Mouse (Mus musculus) heart, embryonic 14.5 days (tissue): ENCODE measurements around the gene Med13l. TPM values are rescaled to one million over a fixed set of nuclear protein-coding genes. Genes with fewer than 3 reads are reported as not detected.

Source experiments
- ATAC-seq: fragments of 200-750 bp; cut with Nextera tagmentation; 2 replicates; pipeline ENCODE4 v1.8.0; 2017; ENCODE audit warnings: low read depth, moderate TSS enrichment; ENCODE audit not compliant: insufficient number of reproducible peaks, insufficient read depth, low FRiP score
- H3K27ac ChIP-seq, 2 experiments: fragments of 200-500 bp in 1 of 2; fragments of 300-500 bp in 1 of 2; sonication (generic) in 1 of 2; replicated peaks in 1 of 2; 2 replicates each; pipeline ENCODE4 v1.5.1; 2012 to 2014; ENCODE audit warnings: low read depth in 2 of 2, low read length in 2 of 2, control low read depth in 1 of 2, mild to moderate bottlenecking in 1 of 2, mixed read lengths in 1 of 2; ENCODE audit not compliant: control insufficient read depth in 1 of 2, insufficient read depth in 1 of 2
- H3K27me3 ChIP-seq: fragments of 300-500 bp; sonication (generic); 2 replicates; pipeline ENCODE4 v1.6.1; 2014; ENCODE audit warnings: mild to moderate bottlenecking, low read length, control low read depth; ENCODE audit not compliant: control insufficient read depth, insufficient read depth
- H3K36me3 ChIP-seq: fragments of 300-500 bp; sonication (generic); 2 replicates; pipeline ENCODE4 v1.6.1; 2014; ENCODE audit warnings: mild to moderate bottlenecking, control low read depth, low read length, mixed read lengths; ENCODE audit not compliant: control insufficient read depth, insufficient read depth
- H3K4me1 ChIP-seq, 2 experiments: fragments of 200-500 bp in 1 of 2; fragments of 300-500 bp in 1 of 2; sonication (generic) in 1 of 2; 2 replicates each; pipeline ENCODE4 v1.6.1; 2012 to 2014; ENCODE audit warnings: low read length in 2 of 2, control low read depth in 1 of 2, mixed read lengths in 1 of 2; ENCODE audit not compliant: control insufficient read depth in 2 of 2, insufficient read depth in 2 of 2
- H3K4me2 ChIP-seq: fragments of 300-500 bp; sonication (generic); 2 replicates; pipeline ENCODE4 v1.6.1; 2014; ENCODE audit warnings: mild to moderate bottlenecking, low read length
- H3K4me3 ChIP-seq, 2 experiments: fragments of 200-500 bp in 1 of 2; fragments of 300-500 bp in 1 of 2; sonication (generic) in 1 of 2; 2 replicates each; pipeline ENCODE4 v1.5.1; 2012 to 2014; ENCODE audit warnings: low read length in 2 of 2, mild to moderate bottlenecking in 2 of 2, control low read depth in 1 of 2, low read depth in 1 of 2, moderate library complexity in 1 of 2; ENCODE audit not compliant: control insufficient read depth in 1 of 2, insufficient read depth in 1 of 2
- H3K9ac ChIP-seq: fragments of 300-500 bp; sonication (generic); 2 replicates; pipeline ENCODE4 v1.6.1; 2014; ENCODE audit warnings: mild to moderate bottlenecking, low read length
- H3K9me3 ChIP-seq: fragments of 300-500 bp; sonication (generic); 2 replicates; pipeline ENCODE4 v1.6.1; 2016; ENCODE audit warnings: low read length, control low read depth; ENCODE audit not compliant: control insufficient read depth
- WGBS: fragments of 180-500 bp; shearing (Covaris S2); extraction: QIAGEN DNeasy Blood & Tissue Kit; methylation state at CpG from one replicate; pipeline ENCODE4 v1.1.7; 2014; 5-methylcytosine and 5-hydroxymethylcytosine counted together
- polyA plus RNA-seq: library from polyadenylated mRNA; unstranded; fragments of >200 nt; fragmentation: Nextera tagmentation; extraction: Ambion mirVana; gene quantifications from 2 replicates; pipeline ENCODE4 v1.2.1, GENCODE M21; 2014

Med13l gene
- polyA plus RNA-seq, 1 experiment from 2014 or later: 9.0 TPM

DNA sequence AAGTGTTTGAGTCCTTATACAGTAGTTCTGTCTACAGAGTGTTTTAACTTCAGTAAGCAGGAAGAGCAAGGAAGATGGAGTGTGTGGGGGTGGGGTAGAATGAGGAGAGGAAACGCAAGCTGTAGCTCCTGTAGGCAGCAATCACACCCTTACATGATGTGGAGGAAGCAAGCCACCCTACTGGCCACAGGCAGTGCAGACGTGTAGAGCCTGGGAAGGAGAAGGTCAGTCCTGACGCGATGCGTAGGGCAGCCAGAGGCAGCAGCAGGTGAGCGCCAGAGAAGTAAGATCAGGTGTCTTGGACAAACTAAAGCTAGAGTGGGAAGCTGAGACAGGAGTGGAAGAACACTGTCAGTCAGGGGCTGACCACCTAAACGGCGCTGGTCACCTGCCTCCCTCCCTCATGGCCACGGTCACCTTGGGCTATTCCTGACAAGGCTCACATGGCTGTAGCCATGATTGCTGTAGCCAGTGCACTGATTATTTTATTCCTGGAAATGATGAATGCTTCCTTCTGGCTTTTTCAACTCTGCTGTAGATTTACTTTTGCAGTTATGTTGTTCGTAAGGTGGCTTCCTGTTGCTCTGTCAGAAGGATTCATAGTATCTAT, 84.8 kb downstream of the Med13l start:
- ATAC-seq: no peak

DNA sequence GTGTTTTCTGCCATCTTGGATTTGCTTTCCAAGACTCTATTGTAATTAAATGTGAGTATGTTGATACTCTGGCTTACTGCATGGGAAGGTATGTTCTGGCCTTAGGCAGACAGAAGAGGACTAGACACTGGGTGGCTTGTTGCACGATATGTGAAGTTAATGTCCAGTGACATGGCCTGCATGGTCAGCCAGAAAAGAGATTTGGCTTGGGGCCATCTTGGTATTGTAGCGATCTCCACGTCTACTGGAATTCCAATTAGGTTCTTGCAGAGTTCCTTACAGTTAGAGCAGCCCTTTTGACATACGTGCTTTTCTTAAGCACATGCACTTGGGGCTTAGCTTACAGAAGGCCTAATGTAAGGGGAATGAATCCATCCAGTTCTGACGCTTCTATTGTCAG, 86.4 kb downstream of the Med13l start:
- H3K27me3 ChIP-seq: no peaks in the 10 kb centered on the region
- no peaks in the 10 kb centered on the region for H3K36me3 ChIP-seq
- no peak overlapping the region for H3K27ac ChIP-seq
- H3K9ac ChIP-seq: no peak overlapping the region
- no peaks in the 10 kb centered on the region for H3K9me3 ChIP-seq
- no peak overlapping the region for H3K4me3 ChIP-seq
- H3K4me1 ChIP-seq: peaks cover 14 to 56% of the 10 kb centered on the region in 2 experiments
- WGBS: 80% methylated on average over 5 of the region's 5 CpGs
- H3K4me2 ChIP-seq: no peak overlapping the region
- no peak for ATAC-seq

More for the DNA sequence above, 84.8 kb downstream of the Med13l start:
- 66% methylated on average over 10 of the region's 10 CpGs for WGBS
- H3K27ac ChIP-seq: no peak overlapping the region
- no peaks in the 10 kb centered on the region for H3K36me3 ChIP-seq
- H3K4me1 ChIP-seq: peaks cover 15 to 46% of the 10 kb centered on the region in 2 experiments
- H3K27me3 ChIP-seq: no peaks in the 10 kb centered on the region
- H3K4me3 ChIP-seq: no peak overlapping the region
- no peak overlapping the region for H3K4me2 ChIP-seq
- no peak overlapping the region for H3K9ac ChIP-seq
- H3K9me3 ChIP-seq: no peaks in the 10 kb centered on the region

DNA sequence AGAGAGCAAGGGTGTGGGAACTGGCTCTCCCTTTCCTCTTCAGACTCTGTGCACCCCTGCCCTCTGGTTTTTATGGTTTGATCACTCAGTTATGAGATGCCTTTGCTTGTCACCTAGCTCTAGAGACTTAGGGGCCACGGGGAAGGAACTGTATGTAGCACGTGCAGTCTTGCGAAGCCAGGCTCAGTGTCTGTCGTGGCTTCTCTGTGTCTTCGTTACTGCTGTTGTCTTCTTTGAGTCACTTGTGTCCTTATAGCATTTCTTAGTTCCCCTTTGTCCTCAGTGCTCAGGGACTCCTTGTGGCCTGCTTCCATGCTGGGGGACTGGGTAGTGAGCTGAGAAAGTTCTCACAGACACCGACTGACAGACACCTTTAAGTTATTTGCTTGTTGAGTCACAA, 86.9 kb downstream of the Med13l start:
- Histone ChIP-seq H3K27ac (no peak overlapping the region), H3K27me3 (no peaks in the 10 kb centered on the region), H3K9ac (no peak overlapping the region), H3K36me3 (no peaks in the 10 kb centered on the region), H3K4me2 (no peak overlapping the region), H3K9me3 (no peaks in the 10 kb centered on the region), H3K4me1 (peaks cover 13 to 56% of the 10 kb centered on the region in 2 experiments), H3K4me3 (no peak overlapping the region)
- no peak for ATAC-seq
- 75% methylated on average over 6 of the region's 6 CpGs for WGBS

DNA sequence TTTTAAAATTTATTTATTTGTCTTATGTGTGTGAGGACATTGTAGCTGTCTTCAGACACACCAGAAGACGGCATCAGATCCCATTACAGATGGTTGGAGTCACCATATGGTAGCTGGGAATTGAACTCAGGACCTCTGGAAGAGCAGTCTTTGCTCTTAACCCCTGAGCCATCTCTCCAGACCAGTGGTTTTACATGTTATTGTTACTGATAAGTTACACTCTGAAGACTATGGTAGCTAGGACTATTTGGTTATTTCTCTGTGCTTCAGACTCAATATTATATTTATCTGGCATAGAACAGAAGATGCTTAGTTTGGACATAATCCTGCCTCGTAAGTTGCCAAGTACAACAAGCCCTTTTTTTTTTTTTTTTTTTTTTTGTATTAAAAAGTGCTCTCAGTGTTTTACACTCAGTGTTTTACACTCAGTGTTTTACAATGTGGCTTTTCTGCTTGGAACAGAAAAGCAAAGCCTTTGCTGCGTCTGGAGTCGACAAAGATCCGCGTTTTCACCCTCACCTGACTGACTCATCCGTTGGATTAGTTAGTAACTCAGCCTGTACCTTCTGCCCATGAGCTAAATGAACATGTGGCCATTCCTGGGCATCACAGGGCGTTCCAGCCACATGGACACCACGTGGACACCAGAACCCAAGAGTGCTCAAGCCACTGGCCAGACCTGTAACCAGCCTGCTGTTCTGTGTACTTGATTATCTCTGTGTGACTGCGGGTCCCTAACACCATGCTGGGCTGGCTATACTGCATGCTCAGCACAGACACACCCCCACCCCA, 88.9 kb downstream of the Med13l start:
- no peaks in the 10 kb centered on the region for H3K27me3 ChIP-seq
- H3K36me3 ChIP-seq: no peaks in the 10 kb centered on the region
- 82% methylated on average over 10 of the region's 10 CpGs for WGBS
- H3K4me3 ChIP-seq: no peak overlapping the region
- no peaks in the 10 kb centered on the region for H3K9me3 ChIP-seq
- H3K4me1 ChIP-seq: peaks cover 12 to 40% of the 10 kb centered on the region in 2 experiments
- H3K9ac ChIP-seq: no peak overlapping the region
- 0 out of 4 replicates have a peak overlapping the region, but pooled peaks of 1 of the 2 experiments have one; percentile 6 for H3K27ac ChIP-seq
- ATAC-seq: no peak
- no peak overlapping the region for H3K4me2 ChIP-seq

DNA sequence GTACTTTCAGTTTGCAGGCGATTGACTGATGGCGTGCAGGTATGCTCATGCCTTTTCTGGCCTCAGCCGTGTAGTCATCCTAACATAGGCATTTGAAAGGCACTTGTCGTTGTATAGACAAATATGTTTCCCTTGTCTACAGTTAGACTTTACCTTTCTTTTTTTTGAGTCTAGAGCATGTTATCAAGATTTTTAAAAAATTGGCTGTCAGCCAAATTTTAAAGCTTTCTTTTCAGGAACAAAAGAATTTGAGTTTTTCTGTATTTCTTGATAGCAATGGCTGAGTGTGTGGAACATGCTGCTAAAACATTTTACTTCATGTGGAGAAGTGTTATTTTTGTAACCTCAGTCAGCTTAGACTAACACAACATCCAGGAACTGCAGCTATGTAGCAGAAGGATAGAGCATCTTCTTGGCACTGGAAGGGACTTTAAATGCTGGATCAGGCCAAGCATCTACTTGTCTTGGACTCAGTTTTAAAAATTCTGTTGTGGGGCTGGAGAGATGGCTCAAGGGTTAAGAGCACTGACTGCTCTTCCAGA, 89.6 kb downstream of the Med13l start:
- no peaks in the 10 kb centered on the region for H3K27me3 ChIP-seq
- no peak for ATAC-seq
- 76% methylated on average over 4 of the region's 4 CpGs for WGBS
- H3K4me1 ChIP-seq: peaks cover 9 to 36% of the 10 kb centered on the region in 2 experiments
- no peaks in the 10 kb centered on the region for H3K36me3 ChIP-seq
- 0 out of 4 replicates have a peak overlapping the region, but pooled peaks of 1 of the 2 experiments have one; percentile 6 for H3K27ac ChIP-seq
- no peak overlapping the region for H3K4me3 ChIP-seq
- no peak overlapping the region for H3K9ac ChIP-seq
- no peaks in the 10 kb centered on the region for H3K9me3 ChIP-seq
- no peak overlapping the region for H3K4me2 ChIP-seq

DNA sequence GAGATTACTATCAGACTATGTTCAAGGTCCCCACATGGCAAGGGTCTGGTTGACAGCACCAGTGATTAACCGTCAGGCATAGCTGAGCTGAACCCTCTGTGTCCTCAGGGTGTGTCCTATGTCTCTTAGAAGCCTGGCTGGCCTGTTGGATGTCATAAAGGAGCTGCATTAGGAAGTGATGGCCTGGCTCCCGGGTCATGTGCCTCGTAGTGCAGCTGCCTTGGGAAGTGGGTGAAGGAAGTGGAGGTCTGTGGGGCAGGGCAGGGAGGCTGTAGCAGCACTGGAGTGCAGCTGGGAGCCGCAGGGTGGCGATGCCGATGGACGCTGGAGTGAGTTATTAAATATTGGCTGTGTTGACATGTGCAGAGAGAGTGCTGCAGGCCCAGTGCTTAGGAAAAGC, 90.3 kb downstream of the Med13l start:
- H3K4me3 ChIP-seq: no peak overlapping the region
- 72% methylated on average over 7 of the region's 7 CpGs for WGBS
- ATAC-seq: no peak
- no peaks in the 10 kb centered on the region for H3K36me3 ChIP-seq
- no peak overlapping the region for H3K27ac ChIP-seq
- no peak overlapping the region for H3K9ac ChIP-seq
- H3K4me2 ChIP-seq: no peak overlapping the region
- no peaks in the 10 kb centered on the region for H3K9me3 ChIP-seq
- H3K4me1 ChIP-seq: peaks cover 6 to 33% of the 10 kb centered on the region in 2 experiments
- no peaks in the 10 kb centered on the region for H3K27me3 ChIP-seq

DNA sequence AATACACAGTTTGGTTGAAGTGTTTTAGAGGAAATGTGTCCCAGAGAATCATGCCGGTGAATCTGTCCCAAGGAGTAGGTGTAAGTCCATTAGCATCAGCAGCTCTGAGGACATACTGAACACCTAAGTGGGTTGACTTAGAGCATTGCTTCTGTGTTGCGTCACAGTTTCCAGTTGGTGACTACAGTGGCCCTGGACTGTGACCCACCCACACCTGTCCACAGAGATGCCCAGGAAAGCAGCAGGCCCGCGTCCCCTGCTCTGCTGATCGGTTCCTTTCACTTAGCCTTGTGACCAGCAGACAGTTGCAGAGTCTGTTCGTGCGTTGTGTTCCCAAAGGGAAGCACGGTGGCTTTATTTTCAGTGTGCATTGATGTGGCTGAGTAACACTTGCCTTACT, 92.1 kb downstream of the Med13l start:
- 91% methylated on average over 8 of the region's 8 CpGs for WGBS
- Histone ChIP-seq H3K27me3 (no peaks in the 10 kb centered on the region), H3K4me1 (peaks cover 6 to 23% of the 10 kb centered on the region in 2 experiments), H3K27ac (no peak overlapping the region), H3K4me3 (no peak overlapping the region), H3K9me3 (no peaks in the 10 kb centered on the region), H3K9ac (no peak overlapping the region), H3K4me2 (no peak overlapping the region), H3K36me3 (no peaks in the 10 kb centered on the region)
- no peak for ATAC-seq
